Mouse (Mus musculus): ENCODE measurements at regions not wholly inside any gene's neighbourhood (a gene's known extent, or its start where the extent isn't known, plus 50 kb on each side); places are given as distances from the start of the nearest gene placed in this dataset.

DNA sequence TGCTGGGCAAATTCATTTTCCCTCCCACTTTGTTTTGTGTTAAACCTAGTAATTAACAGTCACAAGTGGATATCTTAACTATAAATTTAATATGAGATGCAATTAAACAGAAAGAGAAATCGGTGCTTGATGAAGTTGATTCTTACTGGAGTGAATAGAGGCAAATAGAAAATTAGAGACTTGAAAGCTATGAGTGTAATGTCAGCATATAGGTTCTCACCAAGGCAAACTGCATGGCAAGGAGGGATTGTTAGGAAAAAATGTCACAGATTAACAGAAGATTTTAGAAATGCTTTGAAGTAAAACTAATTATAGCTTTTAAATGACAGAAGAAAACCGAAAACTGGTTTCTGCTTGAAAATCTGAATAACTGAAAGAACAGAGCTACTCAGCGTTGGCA is 592.3 kb downstream of the Pdha2 start:
- H3K27me3 ChIP-seq (ENCODE audit: control insufficient read depth, insufficient read depth, low read length), result no peaks in the 10 kb centered on the region
- no peaks in the 10 kb centered on the region for H3K9me3 ChIP-seq (ENCODE audit: control insufficient read depth, low read length)
- no peaks in the 10 kb centered on the region for H3K36me3 ChIP-seq (ENCODE audit: control insufficient read depth, insufficient read depth, low read length)
- WGBS, result 85% methylated on average over 3 of the region's 3 CpGs
- H3K4me2 ChIP-seq, result no peak overlapping the region
- no peak overlapping the region for H3K27ac ChIP-seq (ENCODE audit: low read depth, low read length)
- ATAC-seq (ENCODE audit: low FRiP score), result no peak
- DNase-seq (ENCODE audit: low spot score, missing footprints), result no peak
- no peaks in the 10 kb centered on the region for H3K4me1 ChIP-seq (ENCODE audit: control insufficient read depth, insufficient read depth, low read length)
- H3K9ac ChIP-seq (ENCODE audit: low read length), result no peak overlapping the region
- no peak overlapping the region for H3K4me3 ChIP-seq (ENCODE audit: low read depth, low read length)

All from midbrain, embryonic 11.5 days (tissue).